Mouse (Mus musculus) layer of hippocampus, postnatal 25 days (tissue): ENCODE data around the gene Vmn1r151. TPM values are rescaled to one million over a fixed set of nuclear protein-coding genes. Genes with fewer than 3 reads are reported as not detected.
"Not testable (repeated sequence)": the region's sequence is repeated elsewhere in the genome, so short reads cannot be mapped to it uniquely, and the experiment has no call there.

Source experiments
- DNase-seq, 2 experiments: peaks; one replicate each; pipeline ENCODE4 v3.0.0; 2022; ENCODE audit warnings: mixed read lengths in 2 of 2, low spot score in 1 of 2; ENCODE audit errors: extremely low spot score in 1 of 2
- total RNA-seq, 2 experiments: library from RNA; stranded (reverse); gene quantifications; 2 replicates each; pipeline ENCODE4 v1.2.3; 2021

The Vmn1r151 gene
- total RNA-seq = not detected

GRCm38 (mm10) chr7:22499578-22499977 lies at the start of gene Vmn1r151:
Gene Vmn1r151 (minus strand): TSS chr7:22499678.
- DNase-seq = not testable (repeated sequence)

- DNase-seq = not testable (repeated sequence)
Observed at GRCm38 (mm10) chr7:22534787-22535186, 35.3 kb upstream of the Vmn1r151 start, which contains the start of gene Gm8677. Gene Gm8677 (minus strand): TSS chr7:22534887.

- not testable (repeated sequence) for DNase-seq
Observed at GRCm38 (mm10) chr7:22522667-22523066, 23.2 kb upstream of the Vmn1r151 start, which contains the start of gene Vmn1r152. Gene Vmn1r152 (plus strand): TSS chr7:22522967.

- not testable (repeated sequence) for DNase-seq
Observed at GRCm38 (mm10) chr7:22463975-22464374, 35.5 kb downstream of the Vmn1r151 start, which contains the start of gene Gm10665. Gene Gm10665 (minus strand): TSS chr7:22464075.

Other genes with a start within 250 kb of the Vmn1r151 start
- gene Gm4187, start 170.0 kb downstream of the Vmn1r151 start, total RNA-seq = not detected
- gene Gm8660, start 128.6 kb downstream of the Vmn1r151 start, total RNA-seq = not detected
- not detected for gene Vmn1r148, start 86.1 kb downstream of the Vmn1r151 start, total RNA-seq
- not detected for gene Vmn1r149, start 61.4 kb downstream of the Vmn1r151 start, total RNA-seq
- not detected for gene Gm10665, start 35.6 kb downstream of the Vmn1r151 start, total RNA-seq
- gene Vmn1r152, start 23.3 kb upstream of the Vmn1r151 start, total RNA-seq = not detected
- not detected for gene Gm8677, start 35.2 kb upstream of the Vmn1r151 start, total RNA-seq
- gene Gm4201, start 65.7 kb upstream of the Vmn1r151 start, total RNA-seq = not detected
- not detected for gene Gm4565, start 88.4 kb upstream of the Vmn1r151 start, total RNA-seq
- not detected for gene Vmn1r155, start 158.3 kb upstream of the Vmn1r151 start, total RNA-seq
- not detected for gene Gm8693, start 192.6 kb upstream of the Vmn1r151 start, total RNA-seq
- not detected for gene Gm4567, start 220.0 kb upstream of the Vmn1r151 start, total RNA-seq